Mouse (Mus musculus) bone marrow macrophage, adult 2 months (primary cell): ENCODE results near the gene Ampd1.

Experiments
- CTCF ChIP-seq: IDR thresholded peaks from 2 replicates; pipeline ENCODE4 v1.5.1; 2012; ENCODE audit warnings: low read depth, mild to moderate bottlenecking, low read length, moderate library complexity
- POLR2A ChIP-seq: IDR thresholded peaks from 2 replicates; pipeline ENCODE4 v1.6.1; 2012; ENCODE audit warnings: mild to moderate bottlenecking, low read depth, low read length, borderline replicate concordance

- TF ChIP-seq CTCF (no peak), POLR2A (no peak)
Observed at GRCm38 (mm10) chr3:103101909-103102308, 28.1 kb downstream of the Ampd1 start.
